Mouse (Mus musculus): ENCODE data around the gene Lonrf2. TPM values are rescaled to one million over a fixed set of nuclear protein-coding genes. Genes with fewer than 3 reads are reported as not detected.

Gene Lonrf2
- polyA plus RNA-seq, 1 experiment from 2014 or later = 1.2 TPM

GRCm38 (mm10) chr1:38824926-38825325, 11.6 kb downstream of the Lonrf2 start:
- H3K27ac ChIP-seq (replicated peaks) = no peak overlapping the region
- H3K9me3 ChIP-seq = no peaks in the 10 kb centered on the region
- H3K27me3 ChIP-seq (replicated peaks; ENCODE audit: low read depth, poor library complexity, severe bottlenecking) = no peaks in the 10 kb centered on the region
- H3K4me1 ChIP-seq = no peaks in the 10 kb centered on the region
- H3K4me3 ChIP-seq = no peak overlapping the region
- 73% methylated on average over 2 of the region's 2 CpGs for WGBS
- no peaks in the 10 kb centered on the region for H3K36me3 ChIP-seq (replicated peaks)
- no peak for DNase-seq (ENCODE audit: low spot score)

- Histone ChIP-seq H3K9me3 (no peaks in the 10 kb centered on the region), H3K27me3 (replicated peaks; ENCODE audit: low read depth, poor library complexity, severe bottlenecking) (no peaks in the 10 kb centered on the region), H3K4me1 (no peaks in the 10 kb centered on the region), H3K4me3 (no peak overlapping the region), H3K27ac (replicated peaks) (no peak overlapping the region), H3K36me3 (replicated peaks) (no peaks in the 10 kb centered on the region)
- 77% methylated on average over 2 of the region's 2 CpGs for WGBS
- no peak for DNase-seq (ENCODE audit: low spot score)
These were observed 12.7 kb downstream of the Lonrf2 start for GRCm38 (mm10) chr1:38823851-38824250.

GRCm38 (mm10) chr1:38819691-38820090, 16.8 kb downstream of the Lonrf2 start:
- no peaks in the 10 kb centered on the region for H3K27me3 ChIP-seq (replicated peaks; ENCODE audit: low read depth, poor library complexity, severe bottlenecking)
- H3K27ac ChIP-seq (replicated peaks) = no peak overlapping the region
- H3K4me1 ChIP-seq = no peaks in the 10 kb centered on the region

GRCm38 (mm10) chr1:38817671-38818070, 18.8 kb downstream of the Lonrf2 start:
- no peak overlapping the region for H3K27ac ChIP-seq (replicated peaks)
- 84% methylated on average over 3 of the region's 3 CpGs for WGBS
- H3K4me3 ChIP-seq = no peak overlapping the region
- H3K9me3 ChIP-seq = no peaks in the 10 kb centered on the region
- H3K27me3 ChIP-seq (replicated peaks; ENCODE audit: low read depth, poor library complexity, severe bottlenecking) = no peaks in the 10 kb centered on the region
- DNase-seq (ENCODE audit: low spot score) = no peak
- peaks cover 8% of the 10 kb centered on the region for H3K36me3 ChIP-seq (replicated peaks)
- no peaks in the 10 kb centered on the region for H3K4me1 ChIP-seq

More at GRCm38 (mm10) chr1:38819691-38820090, 16.8 kb downstream of the Lonrf2 start:
- Histone ChIP-seq H3K36me3 (replicated peaks) (no peaks in the 10 kb centered on the region), H3K4me3 (no peak overlapping the region), H3K9me3 (no peaks in the 10 kb centered on the region)
- DNase-seq (ENCODE audit: low spot score) = no peak

GRCm38 (mm10) chr1:38817268-38817667, 19.2 kb downstream of the Lonrf2 start:
- Histone ChIP-seq H3K36me3 (replicated peaks) (peaks cover 10% of the 10 kb centered on the region), H3K27me3 (replicated peaks; ENCODE audit: low read depth, poor library complexity, severe bottlenecking) (no peaks in the 10 kb centered on the region), H3K27ac (replicated peaks) (no peak overlapping the region), H3K9me3 (no peaks in the 10 kb centered on the region), H3K4me3 (no peak overlapping the region), H3K4me1 (no peaks in the 10 kb centered on the region)
- 65% methylated on average over 9 of the region's 9 CpGs for WGBS
- no peak for DNase-seq (ENCODE audit: low spot score)

GRCm38 (mm10) chr1:38816306-38816705, 20.2 kb downstream of the Lonrf2 start:
- Histone ChIP-seq H3K9me3 (no peaks in the 10 kb centered on the region), H3K27me3 (replicated peaks; ENCODE audit: low read depth, poor library complexity, severe bottlenecking) (no peaks in the 10 kb centered on the region), H3K4me3 (no peak overlapping the region), H3K36me3 (replicated peaks) (peaks cover 18% of the 10 kb centered on the region), H3K27ac (replicated peaks) (no peak overlapping the region), H3K4me1 (no peaks in the 10 kb centered on the region)
- DNase-seq (ENCODE audit: low spot score) = no peak
- 75% methylated on average over 4 of the region's 4 CpGs for WGBS

GRCm38 (mm10) chr1:38807121-38807520, 29.4 kb downstream of the Lonrf2 start:
- no peak overlapping the region for H3K27ac ChIP-seq (replicated peaks)
- DNase-seq (ENCODE audit: low spot score) = no peak
- no peaks in the 10 kb centered on the region for H3K4me1 ChIP-seq
- 96% methylated on average over 4 of the region's 4 CpGs for WGBS
- H3K9me3 ChIP-seq = no peaks in the 10 kb centered on the region
- no peaks in the 10 kb centered on the region for H3K27me3 ChIP-seq (replicated peaks; ENCODE audit: low read depth, poor library complexity, severe bottlenecking)
- H3K36me3 ChIP-seq (replicated peaks) = peaks cover 13% of the 10 kb centered on the region
- H3K4me3 ChIP-seq = no peak overlapping the region

- 81% methylated on average over 7 of the region's 7 CpGs for WGBS
These were observed 36.1 kb downstream of the Lonrf2 start for GRCm38 (mm10) chr1:38800402-38800801.

GRCm38 (mm10) chr1:38799304-38799703, 37.2 kb downstream of the Lonrf2 start:
- peaks cover 4% of the 10 kb centered on the region; the same call in 1 of the 2 replicates for H3K36me3 ChIP-seq (replicated peaks)
- no peaks in the 10 kb centered on the region for H3K27me3 ChIP-seq (replicated peaks; ENCODE audit: low read depth, poor library complexity, severe bottlenecking)
- H3K27ac ChIP-seq (replicated peaks) = no peak overlapping the region
- WGBS = 46% methylated on average over 3 of the region's 3 CpGs
- DNase-seq (ENCODE audit: low spot score) = peak; percentile 21
- no peak overlapping the region for H3K4me3 ChIP-seq
- no peaks in the 10 kb centered on the region for H3K9me3 ChIP-seq
- H3K4me1 ChIP-seq = peaks cover 3% of the 10 kb centered on the region; the same call in 1 of the 2 replicates

More at GRCm38 (mm10) chr1:38800402-38800801, 36.1 kb downstream of the Lonrf2 start:
- Histone ChIP-seq H3K27ac (replicated peaks) (no peak overlapping the region), H3K4me3 (no peak overlapping the region), H3K9me3 (no peaks in the 10 kb centered on the region), H3K27me3 (replicated peaks; ENCODE audit: low read depth, poor library complexity, severe bottlenecking) (no peaks in the 10 kb centered on the region), H3K36me3 (replicated peaks) (peaks cover 4% of the 10 kb centered on the region; the same call in 1 of the 2 replicates), H3K4me1 (peaks cover 2% of the 10 kb centered on the region; the same call in 1 of the 2 replicates)
- no peak for DNase-seq (ENCODE audit: low spot score)

GRCm38 (mm10) chr1:38796936-38797335, 39.6 kb downstream of the Lonrf2 start:
- H3K4me1 ChIP-seq = peaks cover 3% of the 10 kb centered on the region; the same call in 1 of the 2 replicates
- no peak overlapping the region for H3K27ac ChIP-seq (replicated peaks)

GRCm38 (mm10) chr1:38795496-38795895, 41.0 kb downstream of the Lonrf2 start:
- DNase-seq (ENCODE audit: low spot score) = no peak
- H3K27ac ChIP-seq (replicated peaks) = no peak overlapping the region
- peaks cover 11% of the 10 kb centered on the region for H3K4me1 ChIP-seq
- H3K27me3 ChIP-seq (replicated peaks; ENCODE audit: low read depth, poor library complexity, severe bottlenecking) = no peaks in the 10 kb centered on the region
- H3K36me3 ChIP-seq (replicated peaks) = no peaks in the 10 kb centered on the region; the same call in 1 of the 2 replicates
- no peaks in the 10 kb centered on the region for H3K9me3 ChIP-seq
- 66% methylated on average over 5 of the region's 5 CpGs for WGBS
- H3K4me3 ChIP-seq = no peak overlapping the region

More at GRCm38 (mm10) chr1:38796936-38797335, 39.6 kb downstream of the Lonrf2 start:
- no peak for DNase-seq (ENCODE audit: low spot score)
- Histone ChIP-seq H3K27me3 (replicated peaks; ENCODE audit: low read depth, poor library complexity, severe bottlenecking) (no peaks in the 10 kb centered on the region), H3K9me3 (no peaks in the 10 kb centered on the region), H3K4me3 (no peak overlapping the region), H3K36me3 (replicated peaks) (no peaks in the 10 kb centered on the region; the same call in 1 of the 2 replicates)
- WGBS = 76% methylated on average over 6 of the region's 6 CpGs

- Histone ChIP-seq H3K27ac (replicated peaks) (no peak overlapping the region), H3K27me3 (replicated peaks; ENCODE audit: low read depth, poor library complexity, severe bottlenecking) (0 out of 2 replicates have a peak, but pooled peaks cover 7% of the 10 kb centered on the region), H3K9me3 (no peaks in the 10 kb centered on the region), H3K36me3 (replicated peaks) (no peaks in the 10 kb centered on the region), H3K4me3 (no peak overlapping the region), H3K4me1 (peaks cover 25% of the 10 kb centered on the region)
- DNase-seq (ENCODE audit: low spot score) = no peak
- WGBS = 84% methylated on average over 9 of the region's 9 CpGs
These were observed 45.3 kb downstream of the Lonrf2 start for GRCm38 (mm10) chr1:38791016-38791810.

All from embryonic facial prominence, embryonic 10.5 days (tissue).